Mouse (Mus musculus): ENCODE measurements around the gene St8sia6. TPM values are rescaled to one million over a fixed set of nuclear protein-coding genes. Genes with fewer than 3 reads are reported as not detected.

St8sia6 gene
- 0.26 and 0.49 TPM in 2 replicates for polyA plus RNA-seq (2015; fragmentation: Nextera tagmentation; extraction: Ambion mirVana)

DNA sequence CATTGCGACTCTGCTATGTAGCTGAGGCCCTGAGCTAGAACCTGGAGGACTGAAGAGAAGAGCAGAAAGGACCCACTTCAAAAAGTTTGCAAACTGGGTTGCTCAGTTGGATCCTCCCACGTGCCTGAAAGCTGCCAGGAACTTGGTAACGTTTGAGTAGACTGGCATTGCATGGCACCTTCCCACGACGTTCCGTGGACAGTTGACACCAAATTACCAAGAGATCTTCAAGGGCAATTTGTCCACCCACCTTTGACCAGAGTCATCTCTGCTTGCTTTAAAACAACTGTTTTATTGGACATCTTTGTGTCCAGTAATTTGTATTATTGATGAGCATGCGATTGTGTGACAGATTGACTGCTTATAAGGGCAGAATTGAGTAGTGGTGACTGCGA is at the start of gene St8sia6:
Gene St8sia6 (minus strand): TSS at position 96 of the 395 bp plus-strand sequence.
- H3K27me3 ChIP-seq (replicated peaks; ENCODE audit: insufficient read depth, low read length) = no peaks in the 10 kb centered on the region; the same call in 1 of the 2 replicates
- H3K4me3 ChIP-seq (ENCODE audit: low read depth, low read length) = peak within 1 kb of the TSS; percentile 47
- no peak within 1 kb of the TSS for H3K9ac ChIP-seq (replicated peaks; ENCODE audit: low read depth)
- H3K4me1 ChIP-seq (ENCODE audit: insufficient read depth, low read depth, low read length) = no peaks in the 10 kb centered on the region
- DNase-seq (ENCODE audit: low spot score) (no peak), ATAC-seq (no peak)
- TF ChIP-seq EP300 (IDR thresholded peaks at IDR 0.05) = no peak
- no peak for TF ChIP-seq CTCF (IDR thresholded peaks at IDR 0.05)
- H3K27ac ChIP-seq (ENCODE audit: low read length) = no peak within 1 kb of the TSS
- WGBS = 48% methylated on average over 8 of the region's 8 CpGs
- no peaks in the 10 kb centered on the region for H3K36me3 ChIP-seq (ENCODE audit: insufficient read depth, low read length)
- H3K9me3 ChIP-seq (ENCODE audit: low read length) = no peaks in the 10 kb centered on the region
- peak within 1 kb of the TSS; percentile 92 for H3K4me2 ChIP-seq (replicated peaks; ENCODE audit: low read depth, low read length)

DNA sequence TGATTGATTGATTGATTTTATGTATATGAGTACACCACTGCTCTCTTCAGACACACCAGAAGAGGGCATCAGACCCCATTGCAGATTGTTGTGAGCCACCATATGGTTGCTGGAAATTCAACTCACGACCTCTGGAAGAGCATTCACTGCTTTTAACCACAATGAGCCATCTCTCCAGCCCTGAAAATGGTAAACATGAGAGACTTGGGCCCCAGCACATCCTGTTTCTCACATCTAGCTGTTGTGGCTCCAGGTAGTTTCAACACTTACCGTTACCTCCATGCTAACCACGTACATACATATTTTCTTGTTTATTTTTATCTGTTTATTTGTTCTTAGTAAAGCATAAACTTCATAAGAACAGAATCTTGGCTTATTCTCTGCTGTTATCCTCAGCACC is 42.4 kb upstream of the St8sia6 start:
- H3K4me2 ChIP-seq (replicated peaks; ENCODE audit: low read depth, low read length) = no peak overlapping the region
- no peaks in the 10 kb centered on the region for H3K9me3 ChIP-seq (ENCODE audit: low read length)
- no peak overlapping the region for H3K4me3 ChIP-seq (ENCODE audit: low read depth, low read length)
- DNase-seq (ENCODE audit: low spot score) (no peak), ATAC-seq (no peak)
- no peak overlapping the region for H3K27ac ChIP-seq (ENCODE audit: low read length)
- H3K4me1 ChIP-seq (ENCODE audit: insufficient read depth, low read depth, low read length) = no peaks in the 10 kb centered on the region
- no peak for TF ChIP-seq CTCF (IDR thresholded peaks at IDR 0.05)
- TF ChIP-seq EP300 (IDR thresholded peaks at IDR 0.05) = no peak
- no peaks in the 10 kb centered on the region for H3K27me3 ChIP-seq (replicated peaks; ENCODE audit: insufficient read depth, low read length)
- no peak overlapping the region for H3K9ac ChIP-seq (replicated peaks; ENCODE audit: low read depth)
- no peaks in the 10 kb centered on the region for H3K36me3 ChIP-seq (ENCODE audit: insufficient read depth, low read length)
- WGBS = 66% methylated on average over 3 of the region's 3 CpGs

DNA sequence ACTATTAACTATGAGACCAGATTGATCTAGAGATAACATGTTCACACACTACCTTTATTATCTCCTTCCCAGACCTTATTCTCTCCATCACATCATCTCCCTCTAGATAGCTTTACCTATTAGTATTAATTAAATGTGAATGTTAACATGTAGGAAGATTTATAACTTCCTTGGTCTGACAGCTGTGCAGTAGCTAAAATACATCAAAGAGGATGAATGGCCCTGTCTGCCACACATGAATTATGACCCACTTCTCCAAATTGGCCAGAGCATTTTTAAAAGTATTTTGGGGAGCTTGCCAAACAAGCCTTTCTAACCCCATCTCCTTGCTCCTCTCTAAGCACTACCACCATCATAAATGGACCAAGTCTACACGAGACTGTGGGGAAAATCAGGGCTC is 41.1 kb upstream of the St8sia6 start:
- no peak for TF ChIP-seq CTCF (IDR thresholded peaks at IDR 0.05)
- 48% methylated on average over 1 of the region's 1 CpGs for WGBS

DNA sequence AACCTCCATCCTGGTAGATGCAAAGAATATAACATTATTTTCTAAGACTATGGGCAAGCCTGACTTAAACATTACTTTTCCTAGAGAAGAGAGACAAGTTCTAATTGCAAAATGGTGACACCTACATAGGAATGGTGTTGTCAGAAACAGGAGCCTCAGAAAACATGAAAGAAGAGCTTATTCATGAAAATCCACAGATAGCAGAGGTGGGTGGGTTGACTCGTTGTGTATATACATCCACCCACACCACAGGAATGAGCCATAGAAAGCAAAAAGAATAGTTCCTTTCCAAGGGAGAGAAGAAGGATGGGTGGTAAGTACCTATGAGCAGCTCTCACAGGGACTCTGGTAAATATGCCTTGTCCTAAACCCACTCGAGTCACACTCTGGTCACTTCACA is 22.8 kb upstream of the St8sia6 start:
- 55% methylated on average over 2 of the region's 2 CpGs for whole genome bisulfite sequencing
- ATAC-seq = no peak
- TF ChIP-seq CTCF (IDR thresholded peaks at IDR 0.05) (no peak), EP300 (IDR thresholded peaks at IDR 0.05) (no peak)
- Histone ChIP-seq H3K4me3 (ENCODE audit: low read depth, low read length) (no peak overlapping the region), H3K4me1 (ENCODE audit: insufficient read depth, low read depth, low read length) (no peaks in the 10 kb centered on the region), H3K4me2 (replicated peaks; ENCODE audit: low read depth, low read length) (no peak overlapping the region), H3K9me3 (ENCODE audit: low read length) (no peaks in the 10 kb centered on the region), H3K9ac (replicated peaks; ENCODE audit: low read depth) (no peak overlapping the region), H3K27ac (ENCODE audit: low read length) (no peak overlapping the region), H3K36me3 (ENCODE audit: insufficient read depth, low read length) (no peaks in the 10 kb centered on the region), H3K27me3 (replicated peaks; ENCODE audit: insufficient read depth, low read length) (no peaks in the 10 kb centered on the region)
- DNase-seq (ENCODE audit: low spot score) = no peak

More for the DNA sequence above, 41.1 kb upstream of the St8sia6 start:
- Histone ChIP-seq H3K4me3 (ENCODE audit: low read depth, low read length) (no peak overlapping the region), H3K9ac (replicated peaks; ENCODE audit: low read depth) (no peak overlapping the region), H3K4me2 (replicated peaks; ENCODE audit: low read depth, low read length) (no peak overlapping the region), H3K9me3 (ENCODE audit: low read length) (no peaks in the 10 kb centered on the region), H3K27ac (ENCODE audit: low read length) (no peak overlapping the region), H3K36me3 (ENCODE audit: insufficient read depth, low read length) (no peaks in the 10 kb centered on the region), H3K27me3 (replicated peaks; ENCODE audit: insufficient read depth, low read length) (no peaks in the 10 kb centered on the region), H3K4me1 (ENCODE audit: insufficient read depth, low read depth, low read length) (no peaks in the 10 kb centered on the region)
- no peak for DNase-seq (ENCODE audit: low spot score)
- no peak for ATAC-seq

DNA sequence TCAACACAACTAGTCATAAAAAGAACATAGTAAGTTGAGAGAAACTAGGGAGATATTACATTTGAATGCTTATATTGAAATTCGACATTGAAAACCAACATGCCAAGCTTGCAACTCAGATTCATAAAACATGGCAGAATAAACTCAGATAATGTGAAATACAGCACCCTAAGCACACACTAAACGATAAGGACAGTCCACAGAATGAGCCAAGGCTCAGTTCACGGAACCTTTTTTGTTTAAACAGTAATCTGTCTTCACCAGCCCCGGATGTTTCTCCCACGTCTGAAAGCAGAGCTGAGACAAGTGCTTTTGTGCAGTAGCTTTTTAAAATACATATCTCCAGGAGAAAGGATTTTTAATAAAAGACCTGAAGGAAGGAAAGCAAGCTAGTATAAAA is 14.7 kb upstream of the St8sia6 start:
- no peaks in the 10 kb centered on the region for H3K4me1 ChIP-seq (ENCODE audit: insufficient read depth, low read depth, low read length)
- H3K27ac ChIP-seq (ENCODE audit: low read length) = no peak overlapping the region
- no peaks in the 10 kb centered on the region for H3K9me3 ChIP-seq (ENCODE audit: low read length)
- H3K4me3 ChIP-seq (ENCODE audit: low read depth, low read length) = no peak overlapping the region
- no peak overlapping the region for H3K4me2 ChIP-seq (replicated peaks; ENCODE audit: low read depth, low read length)
- H3K9ac ChIP-seq (replicated peaks; ENCODE audit: low read depth) = no peak overlapping the region
- ATAC-seq (no peak), DNase-seq (ENCODE audit: low spot score) (no peak)
- H3K36me3 ChIP-seq (ENCODE audit: insufficient read depth, low read length) = no peaks in the 10 kb centered on the region
- TF ChIP-seq CTCF (IDR thresholded peaks at IDR 0.05) = no peak
- TF ChIP-seq EP300 (IDR thresholded peaks at IDR 0.05) = no peak
- H3K27me3 ChIP-seq (replicated peaks; ENCODE audit: insufficient read depth, low read length) = no peaks in the 10 kb centered on the region
- 16% methylated on average over 5 of the region's 5 CpGs for WGBS

DNA sequence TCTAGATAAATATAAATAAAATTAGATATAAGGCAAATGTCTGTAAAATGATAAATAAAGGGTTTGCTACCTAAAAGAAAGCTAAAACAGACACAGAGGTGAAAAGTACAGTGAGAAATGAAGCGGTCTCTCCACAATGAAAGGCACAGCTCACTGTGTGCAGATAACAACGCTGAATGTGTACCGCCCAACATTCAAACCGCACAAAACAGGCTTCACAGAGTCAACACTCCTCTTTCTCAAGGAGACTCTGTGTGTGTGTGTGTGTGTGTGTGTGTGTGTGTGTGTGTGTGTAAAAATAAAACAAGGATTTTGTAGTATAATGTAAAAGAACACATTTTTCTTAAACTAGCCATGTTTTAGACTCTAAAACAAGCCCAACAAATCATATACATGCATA is 14.1 kb upstream of the St8sia6 start:
- 35% methylated on average over 4 of the region's 4 CpGs for WGBS
- ATAC-seq = no peak

DNA sequence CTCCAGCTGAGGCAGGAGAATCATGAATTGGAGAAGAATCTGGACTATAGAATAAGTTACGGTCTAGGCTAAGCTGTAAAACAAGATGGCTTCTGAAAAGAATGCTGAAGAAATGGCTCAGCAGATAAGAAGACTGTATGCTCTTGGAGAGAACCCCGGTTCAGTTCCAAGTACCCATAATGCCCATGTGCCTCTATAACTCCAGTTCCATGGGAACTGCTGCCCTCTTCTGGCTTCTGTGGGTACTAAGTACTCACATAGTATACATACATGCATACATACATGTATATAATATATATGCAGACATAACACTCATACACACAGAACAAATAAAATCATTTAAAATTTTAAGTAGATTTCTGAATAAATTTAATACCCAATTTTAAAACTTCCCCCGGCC is 12.3 kb upstream of the St8sia6 start:
- Histone ChIP-seq H3K4me1 (ENCODE audit: insufficient read depth, low read depth, low read length) (no peaks in the 10 kb centered on the region), H3K4me3 (ENCODE audit: low read depth, low read length) (no peak overlapping the region), H3K9me3 (ENCODE audit: low read length) (no peaks in the 10 kb centered on the region), H3K27me3 (replicated peaks; ENCODE audit: insufficient read depth, low read length) (no peaks in the 10 kb centered on the region), H3K27ac (ENCODE audit: low read length) (no peak overlapping the region), H3K9ac (replicated peaks; ENCODE audit: low read depth) (no peak overlapping the region), H3K36me3 (ENCODE audit: insufficient read depth, low read length) (no peaks in the 10 kb centered on the region), H3K4me2 (replicated peaks; ENCODE audit: low read depth, low read length) (no peak overlapping the region)
- DNase-seq (ENCODE audit: low spot score) (no peak), ATAC-seq (no peak)
- WGBS = 96% methylated on average over 3 of the region's 3 CpGs
- no peak for TF ChIP-seq EP300 (IDR thresholded peaks at IDR 0.05)
- 0 out of 2 replicates have a peak, but pooled peaks have one; percentile 4 for TF ChIP-seq CTCF (IDR thresholded peaks at IDR 0.05)

More for the DNA sequence above, 14.1 kb upstream of the St8sia6 start:
- H3K9me3 ChIP-seq (ENCODE audit: low read length) = no peaks in the 10 kb centered on the region
- no peaks in the 10 kb centered on the region for H3K4me1 ChIP-seq (ENCODE audit: insufficient read depth, low read depth, low read length)
- no peak overlapping the region for H3K4me2 ChIP-seq (replicated peaks; ENCODE audit: low read depth, low read length)
- no peak for DNase-seq (ENCODE audit: low spot score)
- no peaks in the 10 kb centered on the region for H3K36me3 ChIP-seq (ENCODE audit: insufficient read depth, low read length)
- no peaks in the 10 kb centered on the region for H3K27me3 ChIP-seq (replicated peaks; ENCODE audit: insufficient read depth, low read length)
- no peak overlapping the region for H3K4me3 ChIP-seq (ENCODE audit: low read depth, low read length)
- TF ChIP-seq EP300 (IDR thresholded peaks at IDR 0.05) (no peak), CTCF (IDR thresholded peaks at IDR 0.05) (no peak)
- H3K27ac ChIP-seq (ENCODE audit: low read length) = no peak overlapping the region
- no peak overlapping the region for H3K9ac ChIP-seq (replicated peaks; ENCODE audit: low read depth)

Measured in lung, postnatal 0 days (tissue).